Mouse (Mus musculus): ENCODE measurements at regions not wholly inside any gene's neighbourhood (a gene's known extent, or its start where the extent isn't known, plus 50 kb on each side); places are given as distances from the start of the nearest gene placed in this dataset.

- no peak for DNase-seq
- Histone ChIP-seq H3K36me3 (ENCODE audit: control insufficient read depth, insufficient read depth, low read length) (no peaks in the 10 kb centered on the region), H3K4me3 (no peak overlapping the region), H3K9ac (ENCODE audit: low read depth, low read length) (no peak overlapping the region), H3K27ac (no peak overlapping the region), H3K79me2 (replicated peaks; ENCODE audit: control insufficient read depth, insufficient read depth, low read length) (no peaks in the 10 kb centered on the region), H3K27me3 (ENCODE audit: control insufficient read depth, insufficient read depth, low read length) (no peaks in the 10 kb centered on the region), H3K4me1 (ENCODE audit: control insufficient read depth, insufficient read depth, low read length) (no peaks in the 10 kb centered on the region)
- intact Hi-C loops (cut with DNase I) = no loop called here
- TF ChIP-seq CTCF (IDR thresholded peaks at IDR 0.05) (no peak), EP300 (IDR thresholded peaks at IDR 0.05; ENCODE audit: insufficient read depth, low read depth, low read length) (no peak), POLR2A (IDR thresholded peaks at IDR 0.05; ENCODE audit: insufficient read depth, low read depth, low read length) (no peak)
Observed at GRCm38 (mm10) chr3:149673926-149674325, 683.6 kb upstream of the Adgrl2 start.

GRCm38 (mm10) chr3:149664624-149665023, 674.3 kb upstream of the Adgrl2 start:
- intact Hi-C loops (cut with DNase I) = no loop called here
- Histone ChIP-seq H3K4me1 (ENCODE audit: control insufficient read depth, insufficient read depth, low read length) (no peaks in the 10 kb centered on the region), H3K9ac (ENCODE audit: low read depth, low read length) (no peak overlapping the region), H3K4me3 (no peak overlapping the region), H3K27me3 (ENCODE audit: control insufficient read depth, insufficient read depth, low read length) (no peaks in the 10 kb centered on the region), H3K79me2 (replicated peaks; ENCODE audit: control insufficient read depth, insufficient read depth, low read length) (no peaks in the 10 kb centered on the region), H3K27ac (no peak overlapping the region), H3K36me3 (ENCODE audit: control insufficient read depth, insufficient read depth, low read length) (no peaks in the 10 kb centered on the region)
- no peak for DNase-seq
- no peak for TF ChIP-seq POLR2A (IDR thresholded peaks at IDR 0.05; ENCODE audit: insufficient read depth, low read depth, low read length)
- no peak for TF ChIP-seq CTCF (IDR thresholded peaks at IDR 0.05)
- TF ChIP-seq EP300 (IDR thresholded peaks at IDR 0.05; ENCODE audit: insufficient read depth, low read depth, low read length) = no peak
- 88% methylated on average over 3 of the region's 3 CpGs for WGBS

GRCm38 (mm10) chr3:149638324-149638723, 648.0 kb upstream of the Adgrl2 start:
- Histone ChIP-seq H3K4me3 (no peak overlapping the region), H3K36me3 (ENCODE audit: control insufficient read depth, insufficient read depth, low read length) (no peaks in the 10 kb centered on the region), H3K4me1 (ENCODE audit: control insufficient read depth, insufficient read depth, low read length) (no peaks in the 10 kb centered on the region), H3K27me3 (ENCODE audit: control insufficient read depth, insufficient read depth, low read length) (no peaks in the 10 kb centered on the region), H3K79me2 (replicated peaks; ENCODE audit: control insufficient read depth, insufficient read depth, low read length) (no peaks in the 10 kb centered on the region), H3K9ac (ENCODE audit: low read depth, low read length) (no peak overlapping the region), H3K27ac (no peak overlapping the region)
- intact Hi-C loops (cut with DNase I) = no loop called here
- WGBS = 53% methylated on average over 2 of the region's 2 CpGs
- no peak for DNase-seq
- TF ChIP-seq CTCF (IDR thresholded peaks at IDR 0.05) = no peak
- TF ChIP-seq POLR2A (IDR thresholded peaks at IDR 0.05; ENCODE audit: insufficient read depth, low read depth, low read length) = no peak
- no peak for TF ChIP-seq EP300 (IDR thresholded peaks at IDR 0.05; ENCODE audit: insufficient read depth, low read depth, low read length)

GRCm38 (mm10) chr3:149626186-149626585, 635.8 kb upstream of the Adgrl2 start:
- TF ChIP-seq EP300 (IDR thresholded peaks at IDR 0.05; ENCODE audit: insufficient read depth, low read depth, low read length) (no peak), CTCF (IDR thresholded peaks at IDR 0.05) (no peak), POLR2A (IDR thresholded peaks at IDR 0.05; ENCODE audit: insufficient read depth, low read depth, low read length) (no peak)
- Histone ChIP-seq H3K36me3 (ENCODE audit: control insufficient read depth, insufficient read depth, low read length) (no peaks in the 10 kb centered on the region), H3K27ac (no peak overlapping the region), H3K4me1 (ENCODE audit: control insufficient read depth, insufficient read depth, low read length) (no peaks in the 10 kb centered on the region), H3K27me3 (ENCODE audit: control insufficient read depth, insufficient read depth, low read length) (no peaks in the 10 kb centered on the region), H3K9ac (ENCODE audit: low read depth, low read length) (no peak overlapping the region), H3K4me3 (no peak overlapping the region), H3K79me2 (replicated peaks; ENCODE audit: control insufficient read depth, insufficient read depth, low read length) (no peaks in the 10 kb centered on the region)
- no peak for DNase-seq
- intact Hi-C loops (cut with DNase I) = no loop called here

- no peak for DNase-seq
- no peak for TF ChIP-seq POLR2A (IDR thresholded peaks at IDR 0.05; ENCODE audit: insufficient read depth, low read depth, low read length)
- no peak for TF ChIP-seq EP300 (IDR thresholded peaks at IDR 0.05; ENCODE audit: insufficient read depth, low read depth, low read length)
- TF ChIP-seq CTCF (IDR thresholded peaks at IDR 0.05) = no peak
- no peaks in the 10 kb centered on the region for H3K27me3 ChIP-seq (ENCODE audit: control insufficient read depth, insufficient read depth, low read length)
- intact Hi-C loops (cut with DNase I) = no loop called here
- H3K27ac ChIP-seq = no peak overlapping the region
- H3K79me2 ChIP-seq (replicated peaks; ENCODE audit: control insufficient read depth, insufficient read depth, low read length) = no peaks in the 10 kb centered on the region
- no peak overlapping the region for H3K9ac ChIP-seq (ENCODE audit: low read depth, low read length)
- WGBS = 85% methylated on average over 1 of the region's 1 CpGs
- H3K36me3 ChIP-seq (ENCODE audit: control insufficient read depth, insufficient read depth, low read length) = no peaks in the 10 kb centered on the region
- H3K4me1 ChIP-seq (ENCODE audit: control insufficient read depth, insufficient read depth, low read length) = no peaks in the 10 kb centered on the region
- no peak overlapping the region for H3K4me3 ChIP-seq
Observed at GRCm38 (mm10) chr3:149625497-149625896, 635.1 kb upstream of the Adgrl2 start.

- WGBS = 48% methylated on average over 3 of the region's 3 CpGs
- Histone ChIP-seq H3K79me2 (replicated peaks; ENCODE audit: control insufficient read depth, insufficient read depth, low read length) (no peaks in the 10 kb centered on the region), H3K4me3 (no peak overlapping the region), H3K36me3 (ENCODE audit: control insufficient read depth, insufficient read depth, low read length) (no peaks in the 10 kb centered on the region), H3K9ac (ENCODE audit: low read depth, low read length) (no peak overlapping the region), H3K4me1 (ENCODE audit: control insufficient read depth, insufficient read depth, low read length) (no peaks in the 10 kb centered on the region), H3K27ac (no peak overlapping the region), H3K27me3 (ENCODE audit: control insufficient read depth, insufficient read depth, low read length) (no peaks in the 10 kb centered on the region)
- no peak for DNase-seq
- no peak for TF ChIP-seq EP300 (IDR thresholded peaks at IDR 0.05; ENCODE audit: insufficient read depth, low read depth, low read length)
- no peak for TF ChIP-seq POLR2A (IDR thresholded peaks at IDR 0.05; ENCODE audit: insufficient read depth, low read depth, low read length)
- intact Hi-C loops (cut with DNase I) = no loop called here
Observed at GRCm38 (mm10) chr3:149625066-149625465, 634.7 kb upstream of the Adgrl2 start.
